Mouse (Mus musculus): ENCODE measurements at regions not wholly inside any gene's neighbourhood (a gene's known extent, or its start where the extent isn't known, plus 50 kb on each side); places are given as distances from the start of the nearest gene placed in this dataset.
"Not testable (repeated sequence)": the region's sequence is repeated elsewhere in the genome, so short reads cannot be mapped to it uniquely, and the experiment has no call there.

DNA sequence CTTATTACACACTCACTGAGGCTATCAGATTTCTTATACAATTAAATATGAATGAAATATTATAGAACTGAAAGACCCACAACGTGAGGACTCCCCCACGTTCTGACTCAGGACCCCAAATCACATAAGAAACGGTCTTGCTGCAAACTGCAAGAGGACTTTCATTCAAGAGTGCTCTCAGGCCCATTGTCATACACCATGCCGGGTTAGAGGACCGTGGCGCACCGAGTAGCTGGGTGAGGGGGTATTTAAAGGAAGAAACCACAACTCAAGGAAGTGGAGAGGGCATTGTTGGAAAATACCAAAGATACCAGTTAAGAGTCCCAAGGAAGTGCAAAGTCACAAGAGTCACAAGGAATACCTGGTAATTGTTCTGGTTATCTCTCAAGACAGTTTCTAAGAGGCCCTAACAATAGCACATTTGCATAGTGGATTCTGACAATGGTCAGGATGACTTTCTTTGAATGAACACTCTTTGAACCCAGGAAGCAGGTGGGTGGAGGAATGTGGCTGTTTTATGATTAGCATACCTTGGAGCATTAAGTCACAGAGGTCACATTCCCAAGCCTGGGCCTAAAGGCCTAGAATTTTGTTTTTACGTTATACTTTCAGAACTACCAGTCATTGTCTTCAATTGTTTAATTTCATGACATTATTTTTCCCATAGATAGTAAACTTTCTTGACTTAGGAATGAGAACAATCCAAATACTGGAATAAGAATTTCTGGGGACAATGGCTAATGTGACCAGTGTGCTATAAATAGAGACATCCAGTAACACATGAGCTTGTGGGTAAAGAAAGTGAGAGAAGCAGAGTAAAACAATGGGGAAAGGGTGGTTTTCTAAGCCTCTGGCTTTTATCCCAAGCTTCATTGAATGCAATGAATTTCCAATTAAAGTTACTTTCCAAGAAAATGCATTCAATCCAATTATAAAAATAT is 339.2 kb upstream of the Nrxn1 start:
- TF ChIP-seq CTCF, POLR2A (IDR thresholded peaks at IDR 0.05; ENCODE audit: extremely low read depth, insufficient read depth, low read length): not testable (repeated sequence)

All from cortical plate, adult 2 months (tissue).